Mouse (Mus musculus): ENCODE results near the gene Isl2. TPM values are rescaled to one million over a fixed set of nuclear protein-coding genes. Genes with fewer than 3 reads are reported as not detected.

Gene Isl2
- polyA plus RNA-seq (2016; fragmentation: Nextera tagmentation; extraction: Ambion mirVana): 18.7 and 20.4 TPM in 2 replicates

DNA sequence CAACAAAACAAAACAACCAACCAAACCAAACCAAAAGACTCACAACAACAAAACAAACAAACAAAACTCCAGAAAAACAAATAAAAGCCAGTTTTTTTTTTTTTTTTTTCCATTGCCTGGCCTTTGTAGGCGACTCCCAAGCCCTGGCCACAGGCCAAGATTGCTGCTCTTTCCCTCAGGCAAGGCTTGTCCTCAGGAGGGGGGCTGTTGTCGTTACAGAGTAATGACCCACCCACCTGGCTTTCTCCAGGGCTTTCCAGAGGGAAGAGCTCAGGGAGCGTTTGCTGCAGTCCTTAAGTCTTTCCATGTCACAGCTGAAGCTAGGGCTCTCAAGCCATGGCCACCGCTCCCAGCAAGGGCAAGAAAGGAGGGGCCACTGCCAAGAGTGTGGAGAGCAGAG, at the start of gene Isl2:
Gene Isl2 (plus strand): TSS at position 296 of the 400 bp plus-strand sequence.
- Histone ChIP-seq H3K27me3 (replicated peaks; ENCODE audit: low read depth, poor library complexity, severe bottlenecking) (peaks cover 83% of the 10 kb centered on the region), H3K4me1 (peaks cover 38% of the 10 kb centered on the region)
- DNase-seq (ENCODE audit: low spot score): peak; percentile 26

DNA sequence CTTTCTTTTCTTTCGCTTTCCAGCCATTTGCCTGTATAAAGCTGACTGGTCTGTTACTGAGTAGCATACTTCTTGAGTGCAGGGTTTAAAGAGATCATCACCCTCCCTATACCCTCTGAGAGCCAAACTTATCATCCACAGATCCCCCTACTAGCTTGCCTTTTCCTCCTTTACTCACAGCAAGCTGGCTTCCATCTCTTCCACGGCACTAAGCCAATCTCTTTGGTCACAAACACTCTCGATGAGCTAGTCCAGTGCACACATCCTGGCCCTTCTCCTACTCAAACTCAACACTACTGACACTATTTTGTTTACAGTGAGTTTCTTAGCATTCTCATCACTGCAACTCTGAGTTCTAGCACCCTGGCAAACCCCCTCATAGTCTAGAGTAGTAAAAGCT, 30.6 kb upstream of the Isl2 start:
- WGBS: 87% methylated on average over 3 of the region's 3 CpGs
- H3K9me3 ChIP-seq: no peaks in the 10 kb centered on the region
- peaks cover 4% of the 10 kb centered on the region for H3K27me3 ChIP-seq (replicated peaks; ENCODE audit: low read depth, poor library complexity, severe bottlenecking)
- no peaks in the 10 kb centered on the region for H3K36me3 ChIP-seq (replicated peaks)
- peaks cover 14% of the 10 kb centered on the region for H3K4me1 ChIP-seq
- no peak for DNase-seq (ENCODE audit: low spot score)
- no peak overlapping the region for H3K4me3 ChIP-seq
- no peak overlapping the region for H3K27ac ChIP-seq (replicated peaks)

More for the DNA sequence above, at the start of gene Isl2:
- Histone ChIP-seq H3K9me3 (no peaks in the 10 kb centered on the region), H3K4me3 (peak within 1 kb of the TSS; percentile 57), H3K27ac (replicated peaks) (no peak within 1 kb of the TSS), H3K36me3 (replicated peaks) (no peaks in the 10 kb centered on the region)
- WGBS: 8% methylated on average over 4 of the region's 4 CpGs

DNA sequence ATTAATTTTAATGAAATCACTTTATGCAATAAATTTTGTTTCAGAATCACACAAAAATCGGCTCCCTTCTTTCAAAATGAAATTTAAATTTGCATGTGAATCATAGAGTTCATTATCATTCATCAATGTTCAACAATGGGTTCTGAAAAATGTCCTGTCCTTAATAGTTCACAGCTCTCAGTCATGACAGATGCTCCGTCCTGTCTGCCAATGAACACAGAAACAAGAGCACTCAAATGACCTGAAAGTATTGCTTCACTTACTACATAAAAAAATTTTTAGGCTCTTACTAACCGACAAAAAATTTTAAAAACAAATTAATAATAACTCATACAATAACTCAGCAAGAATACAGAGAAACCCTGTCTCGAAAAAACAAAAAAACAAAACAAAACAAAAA, 29.8 kb upstream of the Isl2 start:
- Histone ChIP-seq H3K4me1 (peaks cover 14% of the 10 kb centered on the region), H3K4me3 (no peak overlapping the region), H3K27me3 (replicated peaks; ENCODE audit: low read depth, poor library complexity, severe bottlenecking) (peaks cover 11% of the 10 kb centered on the region), H3K36me3 (replicated peaks) (no peaks in the 10 kb centered on the region), H3K9me3 (no peaks in the 10 kb centered on the region), H3K27ac (replicated peaks) (no peak overlapping the region)
- DNase-seq (ENCODE audit: low spot score): no peak
- 84% methylated on average over 4 of the region's 4 CpGs for WGBS

DNA sequence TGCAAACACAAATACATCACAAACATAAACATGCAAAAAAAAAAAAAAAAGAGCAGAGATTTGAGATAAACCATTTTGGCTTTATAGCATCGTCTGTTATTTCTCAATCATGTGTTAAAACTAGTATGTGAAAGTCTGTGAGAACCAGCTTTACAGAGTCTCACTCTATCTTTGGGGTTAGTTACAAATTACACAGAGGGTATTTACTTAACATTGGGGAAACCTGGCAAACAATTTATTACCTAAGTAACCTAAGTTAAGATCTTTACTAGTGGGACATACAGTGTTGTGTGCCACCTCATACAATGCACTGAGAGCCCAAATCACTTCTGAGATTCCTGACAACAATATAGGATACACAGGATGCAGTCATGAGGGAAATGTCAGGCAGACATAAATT, 28.7 kb upstream of the Isl2 start:
- 89% methylated on average over 1 of the region's 1 CpGs for WGBS
- H3K4me3 ChIP-seq: no peak overlapping the region
- no peak overlapping the region for H3K27ac ChIP-seq (replicated peaks)
- DNase-seq (ENCODE audit: low spot score): no peak
- peaks cover 14% of the 10 kb centered on the region for H3K4me1 ChIP-seq
- H3K36me3 ChIP-seq (replicated peaks): no peaks in the 10 kb centered on the region
- peaks cover 21% of the 10 kb centered on the region for H3K27me3 ChIP-seq (replicated peaks; ENCODE audit: low read depth, poor library complexity, severe bottlenecking)
- no peaks in the 10 kb centered on the region for H3K9me3 ChIP-seq

DNA sequence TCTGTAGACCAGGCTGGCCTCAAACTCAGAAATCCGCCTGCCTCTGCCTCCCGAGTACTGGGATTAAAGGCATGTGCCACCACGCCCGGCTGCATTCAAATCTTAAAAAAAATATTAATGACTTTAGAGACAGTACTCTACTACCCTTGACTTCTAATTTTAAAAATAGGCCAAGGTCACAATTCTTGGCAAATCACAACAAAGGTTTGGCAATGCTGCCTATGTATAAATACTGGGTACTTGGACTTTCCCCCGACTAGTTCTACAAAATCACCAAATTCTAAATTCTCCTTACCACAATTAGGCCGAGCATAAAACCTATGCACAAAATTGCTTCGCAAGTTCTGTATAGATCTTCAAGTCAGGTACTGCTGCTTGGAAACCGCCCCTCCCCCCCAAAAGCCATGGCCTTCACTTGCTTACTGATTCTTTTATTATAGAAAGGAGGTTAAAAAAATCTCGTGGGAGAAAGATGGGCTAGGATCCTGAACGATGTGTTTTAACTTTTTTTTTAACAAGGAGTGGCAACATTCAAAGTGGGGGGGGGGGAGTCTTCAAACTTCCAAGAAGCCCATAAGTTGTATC, 27.7 kb upstream of the Isl2 start:
- H3K27me3 ChIP-seq (replicated peaks; ENCODE audit: low read depth, poor library complexity, severe bottlenecking): peaks cover 25% of the 10 kb centered on the region
- no peak overlapping the region for H3K27ac ChIP-seq (replicated peaks)
- 85% methylated on average over 10 of the region's 10 CpGs for WGBS
- DNase-seq (ENCODE audit: low spot score): no peak
- no peaks in the 10 kb centered on the region for H3K36me3 ChIP-seq (replicated peaks)
- peak overlapping the region; percentile 91 for H3K4me3 ChIP-seq
- H3K9me3 ChIP-seq: no peaks in the 10 kb centered on the region
- H3K4me1 ChIP-seq: peaks cover 14% of the 10 kb centered on the region

DNA sequence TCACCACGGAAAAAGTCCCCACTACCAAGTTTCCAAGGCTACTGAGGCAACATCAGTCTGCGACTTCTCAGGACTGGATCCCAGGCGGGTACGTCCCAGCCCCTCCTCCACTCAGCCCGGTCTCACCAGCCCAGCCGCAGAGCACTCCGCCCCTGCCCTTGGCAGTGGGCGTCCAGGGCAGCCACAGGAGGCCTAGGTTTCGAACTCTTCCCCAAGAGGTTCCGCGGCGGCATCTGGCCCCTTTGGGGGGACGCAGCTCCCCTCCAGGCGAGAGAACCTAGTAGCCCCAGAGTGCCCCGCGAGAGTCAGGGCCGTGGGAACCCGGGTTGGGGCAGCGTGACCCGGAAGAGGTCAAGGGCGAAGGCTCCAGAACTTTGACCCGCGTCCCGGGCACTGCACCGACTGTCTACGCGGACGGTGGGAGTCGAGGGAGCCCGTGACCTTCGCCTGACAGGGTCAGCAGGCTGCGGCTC, 26.9 kb upstream of the Isl2 start:
- DNase-seq (ENCODE audit: low spot score): peak; percentile 77
- Histone ChIP-seq H3K4me3 (peak overlapping the region; percentile 91), H3K4me1 (peaks cover 14% of the 10 kb centered on the region), H3K9me3 (no peaks in the 10 kb centered on the region), H3K36me3 (replicated peaks) (no peaks in the 10 kb centered on the region), H3K27me3 (replicated peaks; ENCODE audit: low read depth, poor library complexity, severe bottlenecking) (peaks cover 25% of the 10 kb centered on the region), H3K27ac (replicated peaks) (peak overlapping the region; percentile 94)
- under 1% methylated on average over 32 of the region's 32 CpGs for WGBS

DNA sequence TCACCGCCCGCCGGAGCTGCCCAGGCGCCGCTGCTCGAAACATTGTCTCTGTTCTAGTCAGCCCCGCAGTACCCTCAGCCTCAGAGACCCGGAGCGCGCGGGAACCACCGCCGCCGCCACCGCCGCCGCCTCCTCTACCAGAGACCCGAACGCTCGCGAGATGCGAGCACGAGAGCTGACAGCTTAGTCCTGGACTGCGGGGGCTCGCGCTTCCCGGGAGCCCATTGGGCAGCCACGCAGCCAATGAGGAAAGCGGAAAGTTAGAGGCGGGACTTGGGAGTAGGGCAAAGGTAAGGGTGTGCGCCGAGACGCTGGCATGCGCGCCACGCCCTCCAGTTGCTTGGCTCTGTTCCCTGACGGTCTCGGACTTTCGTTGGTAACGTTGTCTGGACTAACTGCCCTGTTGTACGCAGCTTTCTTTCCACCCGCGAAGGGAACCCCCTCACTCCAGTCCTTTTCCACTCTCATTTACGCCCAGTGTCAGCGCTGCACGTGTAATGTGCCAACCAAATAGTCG, 26.4 kb upstream of the Isl2 start, which contains the start of gene Etfa:
Gene Etfa (minus strand): TSS at position 217 of the 517 bp plus-strand sequence.
- Histone ChIP-seq H3K9me3 (no peaks in the 10 kb centered on the region), H3K36me3 (replicated peaks) (no peaks in the 10 kb centered on the region), H3K27me3 (replicated peaks; ENCODE audit: low read depth, poor library complexity, severe bottlenecking) (peaks cover 25% of the 10 kb centered on the region), H3K27ac (replicated peaks) (peak within 1 kb of the TSS; percentile 94), H3K4me1 (peaks cover 14% of the 10 kb centered on the region), H3K4me3 (peak within 1 kb of the TSS; percentile 91)
- WGBS: under 1% methylated on average over 47 of the region's 47 CpGs
- DNase-seq (ENCODE audit: low spot score): peak; percentile 97

DNA sequence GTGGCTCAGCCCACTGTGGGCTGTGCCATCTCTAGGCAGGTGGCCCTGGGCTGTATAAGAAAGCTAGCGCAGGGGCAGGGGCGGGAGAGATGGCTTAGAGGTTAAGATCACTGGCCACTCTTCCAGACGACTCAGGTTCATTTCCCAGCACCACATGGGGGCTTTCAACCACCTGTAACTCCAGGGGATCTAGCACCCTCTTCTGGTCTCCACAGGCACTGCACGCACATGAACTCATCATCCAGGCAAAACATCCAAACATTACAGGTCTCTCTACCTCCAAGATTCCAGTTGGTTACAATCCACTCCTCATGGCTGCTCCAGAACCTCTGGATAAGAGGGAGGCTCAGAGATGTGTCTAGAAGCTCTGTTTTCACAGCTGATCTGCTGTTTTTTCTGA, 12.8 kb upstream of the Isl2 start:
- no peak overlapping the region for H3K4me3 ChIP-seq
- 31% methylated on average over 4 of the region's 4 CpGs for WGBS
- peaks cover 8% of the 10 kb centered on the region; the same call in 1 of the 2 replicates for H3K27me3 ChIP-seq (replicated peaks; ENCODE audit: low read depth, poor library complexity, severe bottlenecking)
- H3K27ac ChIP-seq (replicated peaks): no peak overlapping the region
- H3K4me1 ChIP-seq: no peaks in the 10 kb centered on the region
- H3K9me3 ChIP-seq: no peaks in the 10 kb centered on the region
- H3K36me3 ChIP-seq (replicated peaks): no peaks in the 10 kb centered on the region
- DNase-seq (ENCODE audit: low spot score): no peak

DNA sequence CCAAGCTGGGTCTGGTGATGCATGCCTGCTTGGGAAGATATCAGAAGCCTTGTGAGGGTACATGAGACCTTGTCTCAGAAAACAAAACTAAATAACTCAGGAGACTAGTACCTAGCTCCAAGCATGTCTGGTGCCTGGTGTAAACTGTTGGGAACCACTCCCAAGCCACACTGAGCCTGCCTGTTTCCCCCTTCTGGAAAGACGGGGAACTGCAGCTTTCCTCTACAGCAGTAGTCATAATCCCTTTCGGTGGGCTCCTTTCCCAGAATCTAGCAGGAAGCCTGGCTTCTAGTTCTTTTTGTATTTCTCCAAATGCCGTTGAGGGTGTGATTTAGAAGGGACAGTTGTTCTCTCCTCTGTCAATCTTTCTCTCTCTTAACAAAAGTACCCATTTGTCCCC, 2.6 kb upstream of the Isl2 start:
- H3K4me1 ChIP-seq: peaks cover 23% of the 10 kb centered on the region
- no peak overlapping the region for H3K27ac ChIP-seq (replicated peaks)
- DNase-seq (ENCODE audit: low spot score): peak; percentile 71
- peaks cover 58% of the 10 kb centered on the region for H3K27me3 ChIP-seq (replicated peaks; ENCODE audit: low read depth, poor library complexity, severe bottlenecking)
- no peaks in the 10 kb centered on the region for H3K9me3 ChIP-seq
- 27% methylated on average over 3 of the region's 3 CpGs for WGBS
- no peak overlapping the region for H3K4me3 ChIP-seq
- H3K36me3 ChIP-seq (replicated peaks): no peaks in the 10 kb centered on the region

DNA sequence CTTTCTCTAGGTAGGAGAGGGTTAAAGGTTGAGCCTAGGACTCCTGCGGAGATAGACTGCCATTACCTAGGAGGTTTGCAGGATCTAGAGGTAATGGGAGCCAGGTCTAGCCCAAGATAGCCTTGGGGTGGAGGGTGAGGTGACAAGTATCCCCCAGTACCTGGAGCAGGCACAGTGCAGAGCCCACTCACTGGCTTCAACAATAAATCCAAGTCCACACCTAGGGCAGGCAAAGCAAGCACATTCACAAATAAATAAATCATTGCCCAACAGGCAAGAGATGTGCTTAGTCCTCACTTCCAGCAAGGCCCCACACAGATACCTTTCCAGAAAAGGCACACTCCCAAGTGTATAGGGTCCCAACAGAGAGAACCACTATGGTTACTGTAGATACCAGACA, 534 bp downstream of the Isl2 start:
- H3K36me3 ChIP-seq (replicated peaks): no peaks in the 10 kb centered on the region
- H3K27me3 ChIP-seq (replicated peaks; ENCODE audit: low read depth, poor library complexity, severe bottlenecking): peaks cover 89% of the 10 kb centered on the region
- 6% methylated on average over 1 of the region's 1 CpGs for WGBS
- no peak for DNase-seq (ENCODE audit: low spot score)
- no peak overlapping the region for H3K27ac ChIP-seq (replicated peaks)
- H3K9me3 ChIP-seq: no peaks in the 10 kb centered on the region
- H3K4me3 ChIP-seq: peak overlapping the region; percentile 57; the same call in 1 of the 2 replicates
- peaks cover 45% of the 10 kb centered on the region for H3K4me1 ChIP-seq

DNA sequence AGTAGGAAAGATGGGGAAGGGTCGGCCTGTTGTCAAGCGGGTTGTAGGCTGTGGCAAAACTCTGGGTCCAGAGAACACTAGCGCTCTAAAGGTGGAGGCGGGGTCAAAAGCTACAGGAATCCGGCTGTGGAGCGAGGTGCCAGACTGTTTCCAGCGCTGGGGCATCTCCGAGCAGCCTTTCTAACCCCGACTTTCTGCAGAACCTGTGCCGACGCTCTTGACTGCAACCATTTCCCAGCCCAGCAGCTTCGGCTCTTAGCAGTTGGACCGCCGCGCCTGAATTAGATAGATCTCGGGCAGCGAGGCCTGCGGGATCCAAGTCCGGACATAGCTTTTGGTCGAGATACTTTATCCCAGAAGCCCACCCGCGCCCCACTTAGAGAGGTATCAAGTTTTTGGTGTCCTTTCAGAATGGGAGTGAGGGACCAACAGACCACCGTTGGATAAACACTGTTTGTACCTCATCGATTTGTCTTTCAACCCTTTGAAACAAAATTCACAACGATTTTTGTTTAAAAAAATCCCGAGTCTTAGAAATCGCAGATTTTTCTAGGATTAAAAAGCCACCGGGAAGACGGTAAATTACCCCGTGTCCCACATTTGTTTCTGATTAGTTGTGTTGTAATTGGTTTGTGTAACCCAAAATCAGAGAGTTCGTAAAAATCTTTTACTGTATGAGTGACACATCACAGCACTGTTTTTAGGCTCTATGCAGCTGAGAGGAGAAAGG, 1.4 kb downstream of the Isl2 start:
- Histone ChIP-seq H3K4me1 (peaks cover 53% of the 10 kb centered on the region), H3K36me3 (replicated peaks) (no peaks in the 10 kb centered on the region), H3K27ac (replicated peaks) (peak overlapping the region; percentile 76; the same call in 1 of the 2 replicates), H3K27me3 (replicated peaks; ENCODE audit: low read depth, poor library complexity, severe bottlenecking) (peaks cover 91% of the 10 kb centered on the region), H3K4me3 (peak overlapping the region; percentile 57), H3K9me3 (no peaks in the 10 kb centered on the region)
- DNase-seq (ENCODE audit: low spot score): peak; percentile 64
- under 1% methylated on average over 31 of the region's 31 CpGs for WGBS

DNA sequence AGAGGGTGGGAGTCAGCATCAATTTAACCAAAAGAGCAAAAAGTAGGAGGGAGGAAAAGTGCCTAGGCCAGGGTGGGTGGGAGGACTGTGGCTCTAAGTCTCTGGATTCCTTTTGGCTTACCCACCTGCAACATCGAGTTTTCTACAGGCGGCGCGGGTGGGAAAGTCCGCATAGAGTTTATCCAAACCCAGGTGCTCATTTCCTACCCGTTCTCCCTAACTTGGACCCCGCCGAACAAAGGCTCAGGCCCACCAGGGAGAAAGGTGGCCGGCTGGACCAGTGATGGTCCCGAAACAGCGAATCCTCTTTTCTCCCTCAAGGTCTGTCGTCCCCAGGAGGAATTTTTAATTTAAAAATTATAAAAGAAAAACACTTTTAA, 1.9 kb downstream of the Isl2 start:
- no peaks in the 10 kb centered on the region for H3K9me3 ChIP-seq
- H3K4me3 ChIP-seq: peak overlapping the region; percentile 57
- peak; percentile 54 for DNase-seq (ENCODE audit: low spot score)
- peaks cover 58% of the 10 kb centered on the region for H3K4me1 ChIP-seq
- H3K36me3 ChIP-seq (replicated peaks): no peaks in the 10 kb centered on the region
- WGBS: 1% methylated on average over 12 of the region's 12 CpGs
- peak overlapping the region; percentile 76 for H3K27ac ChIP-seq (replicated peaks)
- H3K27me3 ChIP-seq (replicated peaks; ENCODE audit: low read depth, poor library complexity, severe bottlenecking): peaks cover 93% of the 10 kb centered on the region

DNA sequence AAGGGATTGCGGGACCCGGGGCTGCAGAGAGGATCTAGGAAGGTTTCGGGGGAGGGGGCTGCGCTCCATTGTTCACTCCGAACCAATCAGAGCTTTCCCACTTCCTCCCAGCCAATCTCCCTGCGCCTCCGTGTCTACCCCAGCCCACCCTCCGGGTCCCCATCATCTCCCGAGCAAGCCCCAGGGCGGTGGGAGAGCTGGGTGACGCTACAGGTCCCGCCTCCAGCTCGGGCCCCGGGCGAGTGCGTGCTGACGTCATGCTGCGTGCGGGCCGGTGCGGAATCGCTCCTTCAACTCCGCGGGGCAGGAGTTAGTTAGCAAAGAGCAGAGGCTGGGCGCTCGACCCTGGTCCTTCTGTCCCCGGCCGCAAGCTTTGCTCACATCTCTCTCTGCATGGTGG, 2.4 kb downstream of the Isl2 start:
- H3K27ac ChIP-seq (replicated peaks): peak overlapping the region; percentile 76
- H3K27me3 ChIP-seq (replicated peaks; ENCODE audit: low read depth, poor library complexity, severe bottlenecking): peaks cover 98% of the 10 kb centered on the region
- peak; percentile 96 for DNase-seq (ENCODE audit: low spot score)
- no peaks in the 10 kb centered on the region for H3K9me3 ChIP-seq
- H3K36me3 ChIP-seq (replicated peaks): no peaks in the 10 kb centered on the region
- H3K4me3 ChIP-seq: peak overlapping the region; percentile 57
- WGBS: under 1% methylated on average over 28 of the region's 28 CpGs
- H3K4me1 ChIP-seq: peaks cover 63% of the 10 kb centered on the region

All from embryonic facial prominence, embryonic 10.5 days (tissue).